Mouse (Mus musculus) brain, embryonic 14.5 days (tissue): Measurements from ENCODE around the gene Baiap3.

Experiments
- CTCF ChIP-seq: fragments of 200-500 bp; IDR thresholded peaks from 2 replicates; pipeline ENCODE4 v1.5.1; 2012; ENCODE audit warnings: inconsistent platforms, mild to moderate bottlenecking, moderate library complexity, borderline replicate concordance; ENCODE audit not compliant: insufficient read depth, insufficient read length; ENCODE audit errors: extremely low read depth
- POLR2A ChIP-seq: fragments of 200-500 bp; IDR thresholded peaks from 2 replicates; pipeline ENCODE4 v1.6.1; 2012; ENCODE audit warnings: mild to moderate bottlenecking, inconsistent platforms, borderline replicate concordance; ENCODE audit not compliant: poor library complexity, insufficient read depth, insufficient read length, severe bottlenecking; ENCODE audit errors: extremely low read depth

DNA sequence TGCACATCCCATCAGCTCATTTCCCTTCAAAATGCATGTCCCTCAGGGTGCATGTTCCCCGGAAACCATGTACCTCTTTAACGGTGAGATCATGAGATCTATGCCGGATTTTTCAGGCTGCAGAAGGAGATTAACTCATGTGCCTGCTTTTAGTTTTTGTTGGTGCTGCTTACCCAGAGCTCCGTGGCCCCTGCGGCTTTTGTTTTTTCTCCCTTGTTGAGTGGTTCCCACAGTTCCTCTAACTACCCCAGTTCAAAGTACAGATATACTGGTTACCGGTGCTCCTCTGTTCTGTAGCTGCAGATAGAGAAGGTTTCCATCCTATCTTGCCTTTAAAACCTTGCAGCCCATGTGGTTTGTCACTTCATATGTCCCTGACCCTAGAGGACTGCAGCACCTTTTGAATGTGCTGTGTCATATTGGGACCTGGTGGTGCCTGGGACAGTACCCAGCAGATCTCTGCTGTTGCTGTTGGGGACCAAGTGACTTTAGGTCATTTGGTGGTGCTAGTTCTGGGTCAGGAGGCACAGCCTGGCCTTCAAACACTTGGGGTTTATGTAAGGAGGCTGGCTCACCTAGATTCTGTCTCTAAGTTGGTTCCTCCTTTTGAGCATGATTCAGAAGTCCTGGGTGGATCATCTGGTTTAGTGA, 33.1 kb downstream of the Baiap3 start:
- no peak for TF ChIP-seq CTCF
- no peak for TF ChIP-seq POLR2A
